Mouse (Mus musculus) hindbrain, postnatal 0 days (tissue): ENCODE measurements around the gene Gabrb3. TPM values are rescaled to one million over a fixed set of nuclear protein-coding genes. Genes with fewer than 3 reads are reported as not detected.

Experiments used
- ATAC-seq: fragments of 200-750 bp; cut with Nextera tagmentation; 2 replicates; pipeline ENCODE4 v1.8.0; 2017; ENCODE audit warnings: mild to moderate bottlenecking, moderate TSS enrichment, moderate library complexity
- DNase-seq: peaks from one replicate; pipeline ENCODE4 v3.0.0-alpha.2; 2015; ENCODE audit warnings: low spot score
- H3K27ac ChIP-seq: fragments of 300-500 bp; sonication (generic); 2 replicates; pipeline ENCODE4 v1.5.1; 2014; ENCODE audit warnings: mild to moderate bottlenecking
- H3K27me3 ChIP-seq: fragments of 300-500 bp; sonication (generic); 2 replicates; pipeline ENCODE4 v1.6.1; 2014; ENCODE audit warnings: low read length, mixed read lengths; ENCODE audit not compliant: insufficient read depth
- H3K36me3 ChIP-seq: fragments of 300-500 bp; sonication (generic); 2 replicates; pipeline ENCODE4 v1.6.1; 2014; ENCODE audit warnings: low read length, mixed read lengths; ENCODE audit not compliant: insufficient read depth
- H3K4me1 ChIP-seq: fragments of 300-500 bp; sonication (generic); 2 replicates; pipeline ENCODE4 v1.6.1; 2014; ENCODE audit warnings: antibody characterized with exemption, low read length, mixed read lengths; ENCODE audit not compliant: insufficient read depth
- H3K4me2 ChIP-seq: fragments of 300-500 bp; sonication (generic); 2 replicates; pipeline ENCODE4 v1.6.1; 2014; ENCODE audit warnings: low read depth, mild to moderate bottlenecking, low read length, moderate library complexity, mixed read lengths
- H3K4me3 ChIP-seq: fragments of 300-500 bp; sonication (generic); 2 replicates; pipeline ENCODE4 v1.5.1; 2014; ENCODE audit warnings: low read length
- H3K9ac ChIP-seq: fragments of 300-500 bp; sonication (generic); replicated peaks from 2 replicates; pipeline ENCODE4 v1.6.1; 2014; ENCODE audit warnings: mild to moderate bottlenecking, low read length, moderate library complexity, mixed read lengths
- H3K9me3 ChIP-seq: fragments of 300-500 bp; sonication (generic); 2 replicates; pipeline ENCODE4 v1.6.1; 2016; ENCODE audit warnings: low read length, mixed read lengths
- CTCF ChIP-seq: IDR thresholded peaks from 2 replicates; pipeline ENCODE4 v1.5.1; 2016; ENCODE audit warnings: antibody characterized with exemption, control low read depth, low read depth
- WGBS: fragments of 180-500 bp; shearing (Covaris S2); extraction: QIAGEN DNeasy Blood & Tissue Kit; methylation state at CpG from one replicate; pipeline ENCODE4 v1.1.7; 2014; 5-methylcytosine and 5-hydroxymethylcytosine counted together
- polyA plus RNA-seq: library from polyadenylated mRNA; unstranded; fragments of >200 nt; fragmentation: Nextera tagmentation; extraction: Ambion mirVana; gene quantifications from 2 replicates; pipeline ENCODE4 v1.2.1, GENCODE M21; 2015
- total RNA-seq: library from RNA; depleted of rRNA; stranded (reverse); fragments of >200 nt; gene quantifications from 2 replicates; pipeline ENCODE4 v1.2.3, GENCODE M21; 2014

Gabrb3 gene
- total and polyA plus RNA-seq, 2 experiments from 2014 or later: 39.3 to 125 TPM

GRCm38 (mm10) chr7:57591249-57591577 lies 171.7 kb downstream of the Gabrb3 start:
- TF ChIP-seq CTCF: no peak
- 0% methylated on average over 34 of the region's 34 CpGs for WGBS
- DNase-seq (no peak), ATAC-seq (peak; percentile 79)
- no peaks in the 10 kb centered on the region for H3K36me3 ChIP-seq
- peak overlapping the region; percentile 86 for H3K9ac ChIP-seq
- H3K4me1 ChIP-seq: no peaks in the 10 kb centered on the region
- H3K27me3 ChIP-seq: no peaks in the 10 kb centered on the region
- H3K9me3 ChIP-seq: no peaks in the 10 kb centered on the region
- peak overlapping the region; percentile 92 for H3K27ac ChIP-seq
- H3K4me3 ChIP-seq: peak overlapping the region; percentile 83
- H3K4me2 ChIP-seq: peak overlapping the region; percentile 86

- TF ChIP-seq CTCF: no peak
- WGBS: under 1% methylated on average over 54 of the region's 56 CpGs
- H3K4me2 ChIP-seq: peak overlapping the region; percentile 86
- H3K4me1 ChIP-seq: no peaks in the 10 kb centered on the region
- no peaks in the 10 kb centered on the region for H3K27me3 ChIP-seq
- no peaks in the 10 kb centered on the region for H3K9me3 ChIP-seq
- H3K27ac ChIP-seq: peak overlapping the region; percentile 92
- peak overlapping the region; percentile 83 for H3K4me3 ChIP-seq
- DNase-seq: peak; percentile 57
- H3K9ac ChIP-seq: peak overlapping the region; percentile 86
- H3K36me3 ChIP-seq: no peaks in the 10 kb centered on the region
- peak; percentile 39 for ATAC-seq
Measured at GRCm38 (mm10) chr7:57591578-57592431, 172.3 kb downstream of the Gabrb3 start.

GRCm38 (mm10) chr7:57597341-57597740 lies 177.8 kb downstream of the Gabrb3 start:
- DNase-seq: no peak
- no peak for ATAC-seq
- H3K9me3 ChIP-seq: no peaks in the 10 kb centered on the region
- WGBS: 65% methylated on average over 5 of the region's 5 CpGs
- no peak overlapping the region for H3K4me3 ChIP-seq
- H3K27me3 ChIP-seq: no peaks in the 10 kb centered on the region
- no peak overlapping the region for H3K9ac ChIP-seq
- H3K36me3 ChIP-seq: no peaks in the 10 kb centered on the region
- TF ChIP-seq CTCF: no peak
- no peak overlapping the region for H3K27ac ChIP-seq
- no peak overlapping the region for H3K4me2 ChIP-seq
- no peaks in the 10 kb centered on the region for H3K4me1 ChIP-seq

GRCm38 (mm10) chr7:57618697-57619096 lies 199.2 kb downstream of the Gabrb3 start:
- no peak overlapping the region for H3K4me3 ChIP-seq
- no peaks in the 10 kb centered on the region for H3K9me3 ChIP-seq
- no peak overlapping the region for H3K4me2 ChIP-seq
- no peaks in the 10 kb centered on the region for H3K27me3 ChIP-seq
- no peaks in the 10 kb centered on the region; the same call in 1 of the 2 replicates for H3K36me3 ChIP-seq
- no peaks in the 10 kb centered on the region for H3K4me1 ChIP-seq
- no peak for DNase-seq
- no peak for ATAC-seq
- TF ChIP-seq CTCF: no peak
- 9% methylated on average over 3 of the region's 3 CpGs for WGBS
- no peak overlapping the region for H3K9ac ChIP-seq
- no peak overlapping the region for H3K27ac ChIP-seq

- Histone ChIP-seq H3K9me3 (no peaks in the 10 kb centered on the region), H3K27ac (no peak overlapping the region), H3K4me1 (no peaks in the 10 kb centered on the region), H3K27me3 (no peaks in the 10 kb centered on the region), H3K9ac (no peak overlapping the region), H3K4me2 (no peak overlapping the region), H3K36me3 (no peaks in the 10 kb centered on the region; the same call in 1 of the 2 replicates), H3K4me3 (no peak overlapping the region)
- DNase-seq: no peak
- 85% methylated on average over 2 of the region's 2 CpGs for WGBS
- ATAC-seq: no peak
- no peak for TF ChIP-seq CTCF
Measured at GRCm38 (mm10) chr7:57620036-57620435, 200.5 kb downstream of the Gabrb3 start.

GRCm38 (mm10) chr7:57623718-57624117 lies 204.2 kb downstream of the Gabrb3 start:
- Histone ChIP-seq H3K4me3 (no peak overlapping the region), H3K36me3 (no peaks in the 10 kb centered on the region), H3K9me3 (no peaks in the 10 kb centered on the region), H3K27ac (no peak overlapping the region), H3K4me2 (no peak overlapping the region), H3K9ac (no peak overlapping the region), H3K4me1 (no peaks in the 10 kb centered on the region), H3K27me3 (no peaks in the 10 kb centered on the region)
- ATAC-seq (no peak), DNase-seq (no peak)
- WGBS: 78% methylated on average over 4 of the region's 4 CpGs
- TF ChIP-seq CTCF: no peak

GRCm38 (mm10) chr7:57635026-57635425 lies 215.5 kb downstream of the Gabrb3 start:
- TF ChIP-seq CTCF: no peak

More at GRCm38 (mm10) chr7:57635026-57635425, 215.5 kb downstream of the Gabrb3 start:
- Histone ChIP-seq H3K4me2 (no peak overlapping the region), H3K4me3 (no peak overlapping the region), H3K36me3 (no peaks in the 10 kb centered on the region), H3K9me3 (no peaks in the 10 kb centered on the region), H3K4me1 (no peaks in the 10 kb centered on the region), H3K9ac (no peak overlapping the region), H3K27ac (no peak overlapping the region), H3K27me3 (no peaks in the 10 kb centered on the region)
- no peak for ATAC-seq
- 58% methylated on average over 4 of the region's 4 CpGs for WGBS
- no peak for DNase-seq
